Mouse (Mus musculus): Measurements from ENCODE around the gene Slc44a3.

GRCm38 (mm10) chr3:121422405-121422804 lies 109.8 kb downstream of the Slc44a3 start:
- 0 out of 2 replicates have a peak, but pooled peaks have one; percentile 21 for TF ChIP-seq ZNF384 (IDR thresholded peaks at IDR 0.05; ENCODE audit: low read depth, low read length)
- no peak for TF ChIP-seq ZC3H11A (IDR thresholded peaks at IDR 0.05; ENCODE audit: borderline replicate concordance, low read depth, low read length)
- TF ChIP-seq HCFC1 (IDR thresholded peaks at IDR 0.05; ENCODE audit: borderline replicate concordance, insufficient read depth, low read length) = no peak
